Mouse (Mus musculus): ENCODE measurements at regions not wholly inside any gene's neighbourhood (a gene's known extent, or its start where the extent isn't known, plus 50 kb on each side); places are given as distances from the start of the nearest gene placed in this dataset.

DNA sequence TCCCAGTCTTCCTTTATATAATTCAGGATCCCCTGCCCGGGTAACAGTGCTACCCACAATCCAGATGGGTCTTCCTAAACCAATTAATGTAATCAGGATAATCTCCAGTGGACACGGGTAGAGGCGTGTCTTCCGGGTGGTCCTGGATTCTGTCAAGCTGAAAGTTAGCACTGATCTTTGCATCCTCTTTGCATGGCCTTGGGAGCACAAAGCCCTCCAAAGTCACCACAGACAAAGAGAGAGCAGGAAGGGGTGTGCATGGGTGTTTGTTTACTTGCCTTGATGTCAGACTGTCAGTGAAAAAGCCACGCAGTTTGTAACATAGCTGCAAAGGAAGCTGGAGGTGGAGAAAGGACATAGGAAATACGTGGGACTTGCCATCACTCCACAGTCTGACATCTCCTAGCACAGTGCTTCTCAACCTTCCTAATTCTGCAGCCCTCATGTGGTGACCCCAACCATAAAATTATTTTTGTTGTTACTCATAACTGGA lies 208.0 kb downstream of the Rplp1 start:
- Histone ChIP-seq H3K27ac (replicated peaks) (no peak overlapping the region), H3K36me3 (no peaks in the 10 kb centered on the region), H3K4me1 (peaks cover 24% of the 10 kb centered on the region), H3K4me2 (replicated peaks) (no peak overlapping the region), H3K9ac (no peak overlapping the region), H3K9me3 (replicated peaks) (no peaks in the 10 kb centered on the region), H3K4me3 (replicated peaks) (no peak overlapping the region), H3K27me3 (0 out of 2 replicates have a peak, but pooled peaks cover 3% of the 10 kb centered on the region)
- ATAC-seq (ENCODE audit: insufficient number of reproducible peaks, low FRiP score, low TSS enrichment, low read depth): no peak
- WGBS: 68% methylated on average over 6 of the region's 6 CpGs

DNA sequence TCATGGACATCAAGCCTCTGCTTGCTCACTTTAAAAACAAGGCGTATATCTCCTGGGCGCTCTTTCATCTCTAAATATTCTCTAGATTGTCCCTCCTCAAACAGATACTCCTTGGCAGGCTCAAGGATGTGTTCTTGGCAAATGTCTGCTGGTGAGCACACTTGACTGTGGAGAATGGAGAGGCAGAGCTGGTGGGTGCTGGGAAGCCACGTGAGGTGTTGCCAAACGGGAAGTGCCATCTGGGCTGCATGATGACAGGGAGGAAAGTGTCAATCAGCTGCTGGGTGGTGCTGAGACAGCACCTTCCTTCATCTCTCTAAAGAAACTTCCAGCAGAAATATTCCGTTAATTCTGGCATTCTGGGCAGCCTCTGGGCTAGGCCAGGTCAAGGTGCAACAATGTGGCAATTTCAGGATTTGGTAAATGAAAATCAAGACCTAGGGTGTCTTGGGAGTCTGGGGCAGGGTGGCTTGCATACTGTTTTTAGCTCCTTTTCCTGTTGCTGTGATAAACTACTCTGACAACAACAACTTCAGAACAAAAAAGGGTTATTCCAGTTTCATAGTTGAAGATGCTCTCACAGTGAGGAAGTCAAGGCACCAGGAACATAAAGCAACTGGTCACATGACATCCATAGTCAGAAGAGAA lies 208.6 kb downstream of the Rplp1 start:
- Histone ChIP-seq H3K9me3 (replicated peaks) (no peaks in the 10 kb centered on the region), H3K4me3 (replicated peaks) (no peak overlapping the region), H3K27ac (replicated peaks) (no peak overlapping the region), H3K4me1 (peaks cover 24% of the 10 kb centered on the region), H3K9ac (no peak overlapping the region), H3K27me3 (0 out of 2 replicates have a peak, but pooled peaks cover 3% of the 10 kb centered on the region), H3K36me3 (no peaks in the 10 kb centered on the region), H3K4me2 (replicated peaks) (no peak overlapping the region)
- ATAC-seq (ENCODE audit: insufficient number of reproducible peaks, low FRiP score, low TSS enrichment, low read depth): no peak
- WGBS: 69% methylated on average over 5 of the region's 5 CpGs

DNA sequence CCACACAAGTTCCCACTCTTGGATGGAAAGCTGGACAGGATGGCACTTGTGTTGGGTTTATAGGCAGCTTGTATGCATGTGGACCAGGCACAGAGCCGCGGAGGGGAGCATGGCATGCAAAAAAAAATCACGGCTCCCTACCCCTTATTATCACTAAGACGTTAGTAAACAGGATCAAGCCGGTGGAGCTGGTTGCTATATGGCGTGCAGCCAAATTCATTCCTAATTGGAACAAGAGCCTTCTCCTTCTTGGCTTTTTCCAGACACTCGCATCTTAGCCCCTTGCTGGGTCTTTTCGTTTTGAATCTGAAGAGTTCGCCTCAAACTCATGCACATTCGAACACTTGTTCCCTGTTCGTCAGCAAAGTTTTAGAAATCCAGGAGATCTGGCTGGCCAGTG lies 211.0 kb downstream of the Rplp1 start:
- no peaks in the 10 kb centered on the region for H3K9me3 ChIP-seq (replicated peaks)
- peak overlapping the region; percentile 1 for H3K4me2 ChIP-seq (replicated peaks)
- ATAC-seq (ENCODE audit: insufficient number of reproducible peaks, low FRiP score, low TSS enrichment, low read depth): no peak
- H3K4me1 ChIP-seq: peaks cover 43% of the 10 kb centered on the region
- H3K9ac ChIP-seq: no peak overlapping the region
- H3K27me3 ChIP-seq: 0 out of 2 replicates have a peak, but pooled peaks cover 3% of the 10 kb centered on the region
- H3K27ac ChIP-seq (replicated peaks): peak overlapping the region; percentile 66; the same call in 1 of the 2 replicates
- no peaks in the 10 kb centered on the region for H3K36me3 ChIP-seq
- 16% methylated on average over 11 of the region's 11 CpGs for WGBS
- H3K4me3 ChIP-seq (replicated peaks): no peak overlapping the region

DNA sequence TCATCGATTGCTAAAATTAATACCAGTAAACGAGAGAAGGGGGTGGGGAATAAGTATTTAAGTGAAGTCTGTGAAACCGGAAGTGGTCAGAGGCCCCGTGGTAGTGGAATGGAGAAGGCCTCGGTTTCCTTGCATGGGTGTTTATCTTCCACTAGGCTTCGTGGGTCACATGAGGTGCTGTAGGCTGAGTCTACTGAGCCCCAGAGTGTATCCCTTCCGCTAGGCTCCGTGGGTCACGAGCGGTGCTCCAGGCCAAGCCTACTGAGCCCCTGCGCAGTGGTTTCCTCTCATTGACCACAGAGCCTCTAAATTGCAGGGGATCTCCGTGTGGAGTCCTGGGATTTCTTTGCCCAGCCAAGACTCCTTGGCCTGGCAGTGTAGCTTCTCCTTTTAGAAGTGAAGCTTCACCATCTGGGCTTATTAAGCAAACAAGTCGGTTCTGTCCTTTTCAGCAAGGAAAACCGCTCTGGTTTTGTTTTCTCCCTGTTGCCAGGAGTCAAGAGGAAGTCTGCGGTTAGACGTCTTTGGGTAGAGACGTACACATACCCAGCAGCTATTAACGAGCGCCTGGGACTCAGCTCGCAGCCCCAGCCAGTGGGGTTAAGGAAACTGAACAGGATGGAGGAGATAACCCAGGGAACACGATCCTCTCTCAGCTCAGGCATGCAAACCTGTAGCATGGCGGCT lies 211.9 kb downstream of the Rplp1 start:
- H3K27ac ChIP-seq (replicated peaks): peak overlapping the region; percentile 66
- peak overlapping the region; percentile 24 for H3K4me2 ChIP-seq (replicated peaks)

DNA sequence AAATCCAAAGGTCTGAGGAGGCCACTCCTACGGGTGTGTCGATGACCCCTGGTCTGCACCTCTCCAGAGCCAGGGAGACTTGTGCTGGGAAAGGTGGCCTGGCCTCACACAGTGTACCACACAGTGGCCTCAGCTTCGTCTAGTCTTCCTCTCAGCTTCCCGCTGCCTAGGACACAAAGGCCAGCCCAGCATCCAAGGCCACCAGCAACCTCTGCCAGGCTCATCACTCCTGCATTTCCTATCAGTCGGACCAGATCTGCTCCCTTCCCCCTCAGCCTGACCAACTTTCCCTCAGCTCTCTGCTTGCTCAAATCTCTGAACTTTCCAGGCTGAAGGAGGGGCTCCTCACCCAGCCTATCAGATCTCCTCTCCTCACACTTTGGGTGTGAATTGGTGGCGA lies 213.8 kb downstream of the Rplp1 start:
- Histone ChIP-seq H3K4me1 (peaks cover 49% of the 10 kb centered on the region), H3K27me3 (0 out of 2 replicates have a peak, but pooled peaks cover 3% of the 10 kb centered on the region), H3K9me3 (replicated peaks) (no peaks in the 10 kb centered on the region), H3K9ac (no peak overlapping the region), H3K27ac (replicated peaks) (no peak overlapping the region), H3K36me3 (no peaks in the 10 kb centered on the region), H3K4me2 (replicated peaks) (no peak overlapping the region), H3K4me3 (replicated peaks) (no peak overlapping the region)
- 88% methylated on average over 6 of the region's 6 CpGs for WGBS
- ATAC-seq (ENCODE audit: insufficient number of reproducible peaks, low FRiP score, low TSS enrichment, low read depth): no peak

More for the DNA sequence above, 211.9 kb downstream of the Rplp1 start:
- Histone ChIP-seq H3K27me3 (0 out of 2 replicates have a peak, but pooled peaks cover 3% of the 10 kb centered on the region), H3K9ac (no peak overlapping the region), H3K4me1 (peaks cover 49% of the 10 kb centered on the region), H3K4me3 (replicated peaks) (no peak overlapping the region), H3K36me3 (no peaks in the 10 kb centered on the region), H3K9me3 (replicated peaks) (no peaks in the 10 kb centered on the region)
- WGBS: 35% methylated on average over 22 of the region's 22 CpGs
- peak; percentile 30; the same call in 1 of the 2 replicates for ATAC-seq (ENCODE audit: insufficient number of reproducible peaks, low FRiP score, low TSS enrichment, low read depth)

DNA sequence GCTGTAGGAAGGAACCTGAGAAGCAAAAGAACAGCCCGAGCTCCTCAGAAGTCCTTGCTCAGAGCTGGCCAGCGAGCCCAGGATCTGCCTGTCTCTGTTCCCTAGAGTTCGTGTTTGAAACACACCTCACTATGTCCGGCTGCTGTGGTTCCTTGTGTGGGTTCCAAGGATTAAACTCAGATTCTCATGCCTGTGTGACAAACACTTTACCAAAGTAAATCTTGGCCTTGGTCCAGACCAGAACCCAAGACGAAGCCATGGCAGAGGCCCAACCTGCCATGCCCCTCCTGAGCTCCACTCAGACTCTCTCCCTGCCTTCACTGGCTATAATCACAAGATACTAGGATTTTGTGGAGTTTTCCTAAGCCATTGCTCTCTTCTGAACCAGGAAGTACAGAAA lies 214.7 kb downstream of the Rplp1 start:
- Histone ChIP-seq H3K36me3 (no peaks in the 10 kb centered on the region), H3K9me3 (replicated peaks) (no peaks in the 10 kb centered on the region), H3K4me2 (replicated peaks) (no peak overlapping the region), H3K9ac (no peak overlapping the region), H3K4me3 (replicated peaks) (no peak overlapping the region), H3K4me1 (peaks cover 53% of the 10 kb centered on the region), H3K27me3 (no peaks in the 10 kb centered on the region), H3K27ac (replicated peaks) (no peak overlapping the region)
- no peak for ATAC-seq (ENCODE audit: insufficient number of reproducible peaks, low FRiP score, low TSS enrichment, low read depth)
- WGBS: 48% methylated on average over 5 of the region's 5 CpGs

DNA sequence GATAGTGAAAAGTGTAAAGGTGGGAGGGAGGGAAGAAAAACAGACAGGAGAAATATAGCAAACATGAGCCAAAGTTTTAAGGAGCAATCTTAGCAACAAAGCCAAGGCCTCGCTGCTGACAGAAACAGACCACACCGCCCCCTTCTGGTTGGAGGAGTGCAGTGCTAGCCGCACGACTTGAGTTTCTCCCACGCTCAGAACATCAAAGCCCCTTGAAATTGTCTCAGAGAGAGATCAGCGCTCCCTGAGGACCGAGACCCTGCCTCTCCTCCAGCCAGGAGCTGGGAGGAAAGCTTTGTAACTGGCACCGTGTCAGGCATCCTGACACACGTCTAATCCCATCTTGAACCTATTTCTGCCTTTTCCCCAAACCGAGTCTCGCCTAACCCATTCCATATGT lies 216.4 kb downstream of the Rplp1 start:
- H3K27ac ChIP-seq (replicated peaks): no peak overlapping the region; the same call in 1 of the 2 replicates
- H3K4me1 ChIP-seq: peaks cover 42% of the 10 kb centered on the region
- H3K4me3 ChIP-seq (replicated peaks): no peak overlapping the region
- no peak overlapping the region for H3K9ac ChIP-seq
- ATAC-seq (ENCODE audit: insufficient number of reproducible peaks, low FRiP score, low TSS enrichment, low read depth): peak; percentile 58; the same call in 1 of the 2 replicates
- WGBS: 6% methylated on average over 11 of the region's 11 CpGs
- no peaks in the 10 kb centered on the region for H3K9me3 ChIP-seq (replicated peaks)
- peak overlapping the region; percentile 28; the same call in 1 of the 2 replicates for H3K4me2 ChIP-seq (replicated peaks)
- no peaks in the 10 kb centered on the region for H3K36me3 ChIP-seq
- H3K27me3 ChIP-seq: 0 out of 2 replicates have a peak, but pooled peaks cover 9% of the 10 kb centered on the region

DNA sequence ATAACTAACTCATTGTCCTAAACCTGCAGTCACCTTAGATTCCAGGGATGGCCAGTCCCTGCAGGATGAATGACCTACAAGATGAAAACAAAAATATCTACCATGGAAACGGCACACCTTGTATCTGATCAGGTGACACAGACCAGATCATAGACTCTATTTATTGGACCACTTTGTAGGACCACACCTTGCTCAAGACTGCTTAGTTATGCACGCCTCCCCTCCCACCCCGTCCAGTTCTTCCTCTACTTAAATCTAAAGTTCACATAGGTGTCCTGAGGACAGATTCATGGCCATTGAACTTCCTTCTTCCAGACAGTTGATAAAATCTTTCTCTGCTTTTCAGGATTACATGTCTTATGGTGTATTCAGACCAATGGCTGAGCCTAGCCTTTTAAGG lies 217.5 kb downstream of the Rplp1 start:
- peaks cover 34% of the 10 kb centered on the region for H3K4me1 ChIP-seq
- H3K4me3 ChIP-seq (replicated peaks): no peak overlapping the region
- 86% methylated on average over 3 of the region's 3 CpGs for WGBS
- no peak overlapping the region for H3K9ac ChIP-seq
- H3K4me2 ChIP-seq (replicated peaks): no peak overlapping the region
- no peak for ATAC-seq (ENCODE audit: insufficient number of reproducible peaks, low FRiP score, low TSS enrichment, low read depth)
- H3K36me3 ChIP-seq: no peaks in the 10 kb centered on the region
- no peak overlapping the region for H3K27ac ChIP-seq (replicated peaks)
- peaks cover 9% of the 10 kb centered on the region; the same call in 1 of the 2 replicates for H3K27me3 ChIP-seq
- no peaks in the 10 kb centered on the region for H3K9me3 ChIP-seq (replicated peaks)

DNA sequence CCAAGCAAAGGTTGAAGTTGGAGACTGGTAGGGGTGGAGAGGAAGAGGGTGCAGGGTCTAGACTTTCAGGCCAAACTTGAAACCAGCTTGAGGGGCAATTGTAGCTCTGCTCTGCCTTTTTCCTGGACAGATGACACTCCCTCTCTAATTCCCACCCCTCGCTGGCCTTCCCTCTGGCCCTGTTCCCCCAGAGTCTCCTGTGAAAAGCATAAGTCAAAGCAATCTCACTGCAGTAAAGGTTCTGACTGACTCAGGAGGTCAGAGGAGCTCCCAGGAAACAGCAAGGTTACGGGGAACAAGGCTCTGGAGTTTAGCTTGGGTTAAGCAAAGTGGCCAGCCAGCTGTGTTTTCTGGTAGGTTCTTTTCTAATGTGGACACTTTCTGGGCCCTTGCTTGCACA lies 218.5 kb downstream of the Rplp1 start:
- 76% methylated on average over 2 of the region's 2 CpGs for WGBS
- H3K4me1 ChIP-seq: peaks cover 34% of the 10 kb centered on the region

DNA sequence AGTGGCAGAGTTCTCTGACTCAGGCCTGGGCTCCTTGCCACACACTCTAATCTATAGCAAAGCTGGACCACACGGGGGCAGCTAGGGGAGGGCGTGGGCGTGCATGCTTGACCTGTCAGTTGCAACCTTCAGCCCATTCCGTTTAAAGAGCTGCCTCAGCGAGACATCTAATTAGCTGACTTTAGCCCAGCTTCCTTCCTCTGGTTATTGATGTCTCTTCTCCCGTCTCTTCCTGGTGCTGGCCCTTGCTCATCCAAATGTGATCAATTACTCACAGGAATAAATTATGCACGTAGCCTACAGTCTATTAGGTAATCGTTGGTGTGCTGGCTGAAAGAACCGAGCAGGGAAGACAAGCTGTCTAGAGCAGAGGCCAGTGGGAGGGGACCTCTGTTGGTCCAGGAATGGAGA lies 219.0 kb downstream of the Rplp1 start:
- ATAC-seq (ENCODE audit: insufficient number of reproducible peaks, low FRiP score, low TSS enrichment, low read depth): no peak
- H3K27me3 ChIP-seq: peaks cover 9% of the 10 kb centered on the region; the same call in 1 of the 2 replicates
- peaks cover 34% of the 10 kb centered on the region for H3K4me1 ChIP-seq
- WGBS: 21% methylated on average over 9 of the region's 9 CpGs
- no peak overlapping the region for H3K9ac ChIP-seq
- H3K36me3 ChIP-seq: no peaks in the 10 kb centered on the region
- no peak overlapping the region for H3K27ac ChIP-seq (replicated peaks)
- H3K4me3 ChIP-seq (replicated peaks): no peak overlapping the region
- no peaks in the 10 kb centered on the region for H3K9me3 ChIP-seq (replicated peaks)
- H3K4me2 ChIP-seq (replicated peaks): no peak overlapping the region

More for the DNA sequence above, 218.5 kb downstream of the Rplp1 start:
- no peaks in the 10 kb centered on the region for H3K36me3 ChIP-seq
- no peak overlapping the region for H3K4me2 ChIP-seq (replicated peaks)
- H3K4me3 ChIP-seq (replicated peaks): no peak overlapping the region
- H3K9me3 ChIP-seq (replicated peaks): no peaks in the 10 kb centered on the region
- no peak for ATAC-seq (ENCODE audit: insufficient number of reproducible peaks, low FRiP score, low TSS enrichment, low read depth)
- H3K27ac ChIP-seq (replicated peaks): no peak overlapping the region
- H3K27me3 ChIP-seq: peaks cover 9% of the 10 kb centered on the region; the same call in 1 of the 2 replicates
- H3K9ac ChIP-seq: no peak overlapping the region

DNA sequence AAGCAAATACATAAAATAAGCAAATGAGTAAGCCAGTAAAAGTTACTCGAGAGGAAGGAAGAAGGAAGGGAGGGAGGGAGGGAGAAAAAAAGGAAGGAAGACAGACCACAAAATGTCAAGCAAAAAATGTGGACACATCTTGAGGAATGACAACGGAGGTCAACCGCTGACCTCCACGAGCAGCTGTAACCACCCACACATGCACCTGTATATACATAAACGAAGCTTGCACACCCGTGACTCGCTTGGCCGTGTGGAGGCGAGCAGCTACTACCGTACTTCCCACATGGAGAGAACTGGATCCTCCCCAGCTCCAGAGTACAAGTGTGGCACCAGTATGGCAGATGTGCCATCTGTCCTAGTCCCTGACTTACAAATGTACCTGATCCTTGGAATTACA lies 220.1 kb downstream of the Rplp1 start:
- Histone ChIP-seq H3K4me1 (peaks cover 29% of the 10 kb centered on the region), H3K27me3 (peaks cover 9% of the 10 kb centered on the region; the same call in 1 of the 2 replicates), H3K9me3 (replicated peaks) (no peaks in the 10 kb centered on the region), H3K4me3 (replicated peaks) (no peak overlapping the region), H3K9ac (no peak overlapping the region), H3K27ac (replicated peaks) (no peak overlapping the region), H3K4me2 (replicated peaks) (no peak overlapping the region), H3K36me3 (no peaks in the 10 kb centered on the region)
- 79% methylated on average over 10 of the region's 10 CpGs for WGBS
- ATAC-seq (ENCODE audit: insufficient number of reproducible peaks, low FRiP score, low TSS enrichment, low read depth): no peak
